Mouse (Mus musculus) testis, adult 2 months (tissue): ENCODE measurements around the gene Glod4.

Experiments
- CTCF ChIP-seq: fragments of 200-500 bp; IDR thresholded peaks from 2 replicates; pipeline ENCODE4 v1.5.1; 2012; ENCODE audit warnings: low read depth, mild to moderate bottlenecking, inconsistent platforms, low read length, moderate library complexity; ENCODE audit not compliant: control insufficient read depth, insufficient read depth, insufficient replicate concordance
- POLR2A ChIP-seq: fragments of 200-500 bp; IDR thresholded peaks from 2 replicates; pipeline ENCODE4 v1.6.1; 2012; ENCODE audit warnings: low read depth, mild to moderate bottlenecking, inconsistent platforms, low read length, moderate library complexity; ENCODE audit not compliant: control insufficient read depth

GRCm38 (mm10) chr11:76080293-76080692 lies 163.2 kb downstream of the Glod4 start:
- TF ChIP-seq CTCF (no peak), POLR2A (no peak)
